Mouse (Mus musculus): ENCODE measurements around the gene Gkap1. TPM values are rescaled to one million over a fixed set of nuclear protein-coding genes. Genes with fewer than 3 reads are reported as not detected.

The Gkap1 gene
- total and polyA plus RNA-seq, 2 experiments: 3.5 to 14.9 TPM

DNA sequence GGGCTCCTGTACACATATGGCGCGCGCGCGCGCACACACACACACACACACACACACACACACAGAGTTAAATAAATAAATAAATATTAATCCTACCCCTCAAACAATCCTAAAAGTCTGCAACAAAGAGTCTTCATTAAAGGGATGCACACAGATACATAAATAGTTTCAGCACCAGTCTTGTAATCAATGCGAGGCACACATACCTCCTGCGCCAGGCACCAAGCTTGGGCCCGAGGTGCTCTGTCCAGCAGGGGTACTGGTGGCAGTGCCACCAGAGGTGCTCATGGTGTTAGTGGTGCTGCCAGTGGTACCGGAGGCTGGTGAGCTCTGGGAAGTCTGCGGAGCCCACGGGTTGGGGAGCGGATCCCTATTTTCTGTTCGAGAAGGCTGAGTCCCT, 84.0 kb downstream of the Gkap1 start:
- WGBS: 99% methylated on average over 14 of the region's 14 CpGs
- no peak overlapping the region for H3K9ac ChIP-seq (ENCODE audit: low read depth, low read length)
- DNase-seq (ENCODE audit: extremely low read depth, low read depth, low spot score): no peak
- H3K27me3 ChIP-seq (ENCODE audit: control insufficient read depth, insufficient read depth, low read length): no peaks in the 10 kb centered on the region
- no peak overlapping the region for H3K4me3 ChIP-seq (ENCODE audit: insufficient read depth, low read depth, low read length)
- 0 out of 2 replicates have a peak, but pooled peaks cover 4% of the 10 kb centered on the region for H3K4me1 ChIP-seq (ENCODE audit: control insufficient read depth, insufficient read depth, low read length)
- TF ChIP-seq CTCF (IDR thresholded peaks at IDR 0.05; ENCODE audit: low read depth, low read length) (no peak), POLR2A (IDR thresholded peaks at IDR 0.05; ENCODE audit: extremely low read depth, insufficient read depth, low read length) (no peak)
- peaks cover 52% of the 10 kb centered on the region for H3K36me3 ChIP-seq (ENCODE audit: control insufficient read depth, insufficient read depth, low read length)
- H3K79me2 ChIP-seq (ENCODE audit: control insufficient read depth, insufficient read depth, low read length): peaks cover 18% of the 10 kb centered on the region; the same call in 1 of the 2 replicates
- H3K27ac ChIP-seq (replicated peaks; ENCODE audit: insufficient read depth, low read depth, low read length): no peak overlapping the region

DNA sequence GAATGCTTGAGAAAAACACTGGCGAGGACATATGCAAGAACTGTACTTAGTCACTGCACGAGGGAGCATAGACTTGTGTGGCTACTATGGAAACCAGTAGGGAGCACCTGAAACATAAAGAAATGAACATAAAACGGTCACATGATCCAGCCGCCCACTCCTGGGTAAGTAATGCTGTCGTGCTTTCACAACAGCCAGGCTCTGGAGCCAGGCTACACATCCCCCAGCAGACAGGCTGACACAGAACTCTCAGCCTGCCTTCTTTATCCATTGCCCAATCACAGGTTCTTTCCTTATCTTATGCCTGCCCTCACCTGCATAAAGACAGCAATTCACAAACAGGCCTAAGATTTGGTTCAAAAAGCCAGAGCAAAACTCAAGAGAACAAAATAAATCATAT, 86.0 kb downstream of the Gkap1 start:
- Histone ChIP-seq H3K4me3 (ENCODE audit: insufficient read depth, low read depth, low read length) (no peak overlapping the region), H3K36me3 (ENCODE audit: control insufficient read depth, insufficient read depth, low read length) (peaks cover 52% of the 10 kb centered on the region), H3K27ac (replicated peaks; ENCODE audit: insufficient read depth, low read depth, low read length) (no peak overlapping the region), H3K79me2 (ENCODE audit: control insufficient read depth, insufficient read depth, low read length) (peaks cover 14% of the 10 kb centered on the region; the same call in 1 of the 2 replicates), H3K27me3 (ENCODE audit: control insufficient read depth, insufficient read depth, low read length) (no peaks in the 10 kb centered on the region), H3K4me1 (ENCODE audit: control insufficient read depth, insufficient read depth, low read length) (no peaks in the 10 kb centered on the region), H3K9ac (ENCODE audit: low read depth, low read length) (no peak overlapping the region)
- WGBS: 37% methylated on average over 5 of the region's 5 CpGs
- DNase-seq (ENCODE audit: extremely low read depth, low read depth, low spot score): peak; percentile 55
- TF ChIP-seq CTCF (IDR thresholded peaks at IDR 0.05; ENCODE audit: low read depth, low read length) (no peak), POLR2A (IDR thresholded peaks at IDR 0.05; ENCODE audit: extremely low read depth, insufficient read depth, low read length) (no peak)

DNA sequence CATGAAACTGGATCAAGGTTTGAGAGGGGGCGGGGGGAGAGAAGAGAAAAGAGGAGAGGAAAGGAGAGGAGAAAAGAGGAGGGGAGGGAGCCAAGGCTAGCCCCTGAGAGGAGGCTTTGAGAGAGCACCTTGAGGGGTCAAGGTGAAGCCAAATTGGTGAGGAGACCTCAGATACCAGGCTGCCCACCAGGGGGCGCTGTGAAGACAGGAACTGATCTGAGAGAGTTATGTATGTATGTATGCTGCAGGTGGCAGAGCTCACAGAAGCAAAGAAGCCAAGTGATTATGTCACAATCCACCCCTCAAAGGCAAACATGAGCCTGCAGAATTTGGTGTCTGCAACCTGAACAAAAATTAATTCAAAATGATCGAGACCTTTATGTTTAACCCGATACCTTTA, 87.1 kb downstream of the Gkap1 start:
- H3K36me3 ChIP-seq (ENCODE audit: control insufficient read depth, insufficient read depth, low read length): peaks cover 49% of the 10 kb centered on the region
- H3K4me1 ChIP-seq (ENCODE audit: control insufficient read depth, insufficient read depth, low read length): peaks cover 2% of the 10 kb centered on the region
- H3K27me3 ChIP-seq (ENCODE audit: control insufficient read depth, insufficient read depth, low read length): no peaks in the 10 kb centered on the region
- TF ChIP-seq CTCF (IDR thresholded peaks at IDR 0.05; ENCODE audit: low read depth, low read length) (peak; percentile 84), POLR2A (IDR thresholded peaks at IDR 0.05; ENCODE audit: extremely low read depth, insufficient read depth, low read length) (no peak)
- peaks cover 14% of the 10 kb centered on the region; the same call in 1 of the 2 replicates for H3K79me2 ChIP-seq (ENCODE audit: control insufficient read depth, insufficient read depth, low read length)
- 54% methylated on average over 4 of the region's 4 CpGs for WGBS
- H3K9ac ChIP-seq (ENCODE audit: low read depth, low read length): no peak overlapping the region
- H3K4me3 ChIP-seq (ENCODE audit: insufficient read depth, low read depth, low read length): no peak overlapping the region
- peak; percentile 60 for DNase-seq (ENCODE audit: extremely low read depth, low read depth, low spot score)
- no peak overlapping the region for H3K27ac ChIP-seq (replicated peaks; ENCODE audit: insufficient read depth, low read depth, low read length)

DNA sequence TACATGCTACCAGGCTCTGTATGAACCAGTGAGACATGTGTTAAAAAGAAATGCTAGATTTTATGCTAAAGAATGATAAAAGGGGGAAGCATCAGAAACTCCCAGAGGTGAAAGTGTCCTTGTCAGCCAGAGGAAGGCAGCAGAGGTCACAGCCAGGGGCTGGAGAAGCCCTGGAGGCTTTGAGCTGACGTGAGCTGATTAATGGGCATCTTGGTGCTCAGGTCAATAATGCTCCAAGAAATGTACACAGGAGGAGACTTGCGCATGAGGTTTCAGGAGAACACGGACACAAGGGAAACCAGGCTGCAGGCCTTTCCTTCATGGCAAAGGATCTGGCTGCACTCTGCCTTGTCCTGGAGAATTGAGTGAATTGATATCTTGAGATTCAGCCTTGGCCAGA, 87.7 kb downstream of the Gkap1 start:
- H3K27me3 ChIP-seq (ENCODE audit: control insufficient read depth, insufficient read depth, low read length): no peaks in the 10 kb centered on the region
- 94% methylated on average over 3 of the region's 3 CpGs for WGBS
- no peak for TF ChIP-seq POLR2A (IDR thresholded peaks at IDR 0.05; ENCODE audit: extremely low read depth, insufficient read depth, low read length)
- no peak for TF ChIP-seq CTCF (IDR thresholded peaks at IDR 0.05; ENCODE audit: low read depth, low read length)
- H3K4me1 ChIP-seq (ENCODE audit: control insufficient read depth, insufficient read depth, low read length): peaks cover 5% of the 10 kb centered on the region
- H3K36me3 ChIP-seq (ENCODE audit: control insufficient read depth, insufficient read depth, low read length): peaks cover 47% of the 10 kb centered on the region
- no peak overlapping the region for H3K4me3 ChIP-seq (ENCODE audit: insufficient read depth, low read depth, low read length)
- DNase-seq (ENCODE audit: extremely low read depth, low read depth, low spot score): no peak
- peaks cover 18% of the 10 kb centered on the region for H3K79me2 ChIP-seq (ENCODE audit: control insufficient read depth, insufficient read depth, low read length)
- no peak overlapping the region for H3K27ac ChIP-seq (replicated peaks; ENCODE audit: insufficient read depth, low read depth, low read length)
- H3K9ac ChIP-seq (ENCODE audit: low read depth, low read length): no peak overlapping the region

DNA sequence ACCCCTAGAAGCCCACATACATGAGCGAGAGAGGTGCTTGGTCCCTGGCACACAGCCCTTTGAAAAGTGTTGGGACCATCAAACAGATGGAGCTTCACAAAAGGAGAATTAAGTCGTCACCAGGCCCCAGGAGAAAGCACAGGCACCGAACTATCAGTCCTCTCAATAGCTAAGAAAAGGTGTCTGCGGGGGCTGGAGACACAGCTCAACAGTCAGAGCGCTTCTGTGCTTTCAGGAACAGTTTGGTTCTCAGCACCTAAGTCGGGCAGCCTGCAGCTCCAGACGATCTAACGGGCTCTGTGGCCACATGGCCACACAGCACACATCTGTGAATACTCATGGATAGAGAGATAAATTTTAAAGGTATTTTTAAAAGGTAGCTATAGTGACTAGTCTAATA, 89.2 kb downstream of the Gkap1 start:
- H3K4me3 ChIP-seq (ENCODE audit: insufficient read depth, low read depth, low read length): no peak overlapping the region
- H3K36me3 ChIP-seq (ENCODE audit: control insufficient read depth, insufficient read depth, low read length): peaks cover 36% of the 10 kb centered on the region
- no peak overlapping the region for H3K9ac ChIP-seq (ENCODE audit: low read depth, low read length)
- 92% methylated on average over 8 of the region's 8 CpGs for WGBS
- peaks cover 18% of the 10 kb centered on the region for H3K79me2 ChIP-seq (ENCODE audit: control insufficient read depth, insufficient read depth, low read length)
- no peak overlapping the region for H3K27ac ChIP-seq (replicated peaks; ENCODE audit: insufficient read depth, low read depth, low read length)
- no peak for DNase-seq (ENCODE audit: extremely low read depth, low read depth, low spot score)
- TF ChIP-seq CTCF (IDR thresholded peaks at IDR 0.05; ENCODE audit: low read depth, low read length) (no peak), POLR2A (IDR thresholded peaks at IDR 0.05; ENCODE audit: extremely low read depth, insufficient read depth, low read length) (no peak)
- peaks cover 14% of the 10 kb centered on the region for H3K4me1 ChIP-seq (ENCODE audit: control insufficient read depth, insufficient read depth, low read length)
- no peaks in the 10 kb centered on the region for H3K27me3 ChIP-seq (ENCODE audit: control insufficient read depth, insufficient read depth, low read length)

DNA sequence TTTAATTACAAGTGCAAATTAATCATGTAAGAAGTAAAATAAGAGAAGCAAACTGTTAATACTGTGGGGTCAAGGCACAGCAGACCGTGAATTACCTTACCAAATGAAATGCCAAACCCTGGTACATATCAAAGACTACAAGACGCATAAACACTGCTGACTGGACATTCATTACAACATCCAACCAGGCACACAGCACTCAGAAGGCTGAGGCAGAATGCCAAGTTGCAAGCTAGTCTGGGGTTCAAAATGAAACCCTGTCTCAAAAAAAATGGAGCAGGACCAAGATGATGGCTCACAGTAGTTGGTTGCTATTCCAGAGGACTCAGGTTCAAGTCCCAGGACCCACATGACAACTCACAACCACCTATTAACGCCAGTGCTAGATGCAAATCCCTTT, 91.4 kb downstream of the Gkap1 start:
- Histone ChIP-seq H3K36me3 (ENCODE audit: control insufficient read depth, insufficient read depth, low read length) (peaks cover 37% of the 10 kb centered on the region), H3K27ac (replicated peaks; ENCODE audit: insufficient read depth, low read depth, low read length) (peak overlapping the region; percentile 71), H3K27me3 (ENCODE audit: control insufficient read depth, insufficient read depth, low read length) (no peaks in the 10 kb centered on the region), H3K9ac (ENCODE audit: low read depth, low read length) (no peak overlapping the region), H3K4me3 (ENCODE audit: insufficient read depth, low read depth, low read length) (no peak overlapping the region), H3K4me1 (ENCODE audit: control insufficient read depth, insufficient read depth, low read length) (peaks cover 18% of the 10 kb centered on the region), H3K79me2 (ENCODE audit: control insufficient read depth, insufficient read depth, low read length) (peaks cover 22% of the 10 kb centered on the region)
- WGBS: 40% methylated on average over 3 of the region's 3 CpGs
- DNase-seq (ENCODE audit: extremely low read depth, low read depth, low spot score): peak; percentile 83
- TF ChIP-seq CTCF (IDR thresholded peaks at IDR 0.05; ENCODE audit: low read depth, low read length) (no peak), POLR2A (IDR thresholded peaks at IDR 0.05; ENCODE audit: extremely low read depth, insufficient read depth, low read length) (no peak)

Other genes starting within 250 kb of the Gkap1 start
- gene Klhl3, start 162.1 kb downstream of the Gkap1 start, total RNA-seq (2014; rRNA removed): 4.0 and 4.7 TPM in 2 replicates
- 3.2 TPM in 2 replicates for gene Klhl3, start 162.1 kb downstream of the Gkap1 start, polyA plus RNA-seq (2012; rRNA removed)
- 16.1 and 20.3 TPM in 2 replicates for gene Hnrnpa0, start 147.1 kb downstream of the Gkap1 start, total RNA-seq (2014; rRNA removed)
- 35.4 and 36.0 TPM in 2 replicates for gene Hnrnpa0, start 147.1 kb downstream of the Gkap1 start, polyA plus RNA-seq (2012; rRNA removed)
- gene Idnk, start 118.0 kb downstream of the Gkap1 start, total RNA-seq (2014; rRNA removed): 34.0 and 34.5 TPM in 2 replicates
- gene Idnk, start 118.0 kb downstream of the Gkap1 start, polyA plus RNA-seq (2012; rRNA removed): 26.9 and 27.3 TPM in 2 replicates
- gene Ubqln1, start 60.0 kb downstream of the Gkap1 start, total RNA-seq (2014; rRNA removed): 77.4 and 87.1 TPM in 2 replicates
- gene Ubqln1, start 60.0 kb downstream of the Gkap1 start, polyA plus RNA-seq (2012; rRNA removed): 119 and 146 TPM in 2 replicates
- under 0.01 TPM in 1 of 2 replicates, not detected in the other for gene Kif27, start 83.4 kb upstream of the Gkap1 start, total RNA-seq (2014; rRNA removed)
- gene Kif27, start 83.4 kb upstream of the Gkap1 start, polyA plus RNA-seq (2012; rRNA removed): not detected in 2 replicates
- gene 2210016F16Rik, start 109.5 kb upstream of the Gkap1 start, total RNA-seq (2014; rRNA removed): 26.8 and 27.3 TPM in 2 replicates
- 19.0 and 19.3 TPM in 2 replicates for gene 2210016F16Rik, start 109.5 kb upstream of the Gkap1 start, polyA plus RNA-seq (2012; rRNA removed)
- 9.3 and 9.5 TPM in 2 replicates for gene Rmi1, start 126.5 kb upstream of the Gkap1 start, total RNA-seq (2014; rRNA removed)
- gene Rmi1, start 126.5 kb upstream of the Gkap1 start, polyA plus RNA-seq (2012; rRNA removed): 5.1 and 5.4 TPM in 2 replicates
- gene Hnrnpk, start 127.6 kb upstream of the Gkap1 start, total RNA-seq (2014; rRNA removed): 241 and 280 TPM in 2 replicates
- 140 and 162 TPM in 2 replicates for gene Hnrnpk, start 127.6 kb upstream of the Gkap1 start, polyA plus RNA-seq (2012; rRNA removed)